Mouse (Mus musculus) stomach, postnatal 0 days (tissue): ENCODE measurements around the gene Usp49. TPM values are rescaled to one million over a fixed set of nuclear protein-coding genes. Genes with fewer than 3 reads are reported as not detected.

ENCODE experiments used
- ATAC-seq: fragments of 200-750 bp; cut with Nextera tagmentation; 2 replicates; pipeline ENCODE4 v1.8.0; 2017; ENCODE audit not compliant: low FRiP score, low TSS enrichment
- DNase-seq: peaks from one replicate; pipeline ENCODE4 v3.0.0-alpha.2; 2016; ENCODE audit warnings: low spot score
- H3K27ac ChIP-seq: fragments of 300-500 bp; sonication (generic); replicated peaks from 2 replicates; pipeline ENCODE4 v1.5.1; 2014; ENCODE audit warnings: mild to moderate bottlenecking, control low read depth
- H3K27me3 ChIP-seq: fragments of 300-500 bp; sonication (generic); 2 replicates; pipeline ENCODE4 v1.6.1; 2014; ENCODE audit warnings: low read length; ENCODE audit not compliant: control insufficient read depth, insufficient read depth
- H3K36me3 ChIP-seq: fragments of 300-500 bp; sonication (generic); 2 replicates; pipeline ENCODE4 v1.6.1; 2014; ENCODE audit warnings: low read length, mixed read lengths; ENCODE audit not compliant: control insufficient read depth, insufficient read depth
- H3K4me1 ChIP-seq: fragments of 300-500 bp; sonication (generic); replicated peaks from 2 replicates; pipeline ENCODE4 v1.6.1; 2014; ENCODE audit warnings: antibody characterized with exemption; ENCODE audit not compliant: control insufficient read depth, insufficient read depth
- H3K4me2 ChIP-seq: fragments of 300-500 bp; sonication (generic); replicated peaks from 2 replicates; pipeline ENCODE4 v1.6.1; 2014; ENCODE audit warnings: low read depth, mild to moderate bottlenecking, control low read depth, moderate library complexity
- H3K4me3 ChIP-seq: fragments of 300-500 bp; sonication (generic); 2 replicates; pipeline ENCODE4 v1.5.1; 2014; ENCODE audit warnings: low read depth, low read length, control low read depth
- H3K9ac ChIP-seq: fragments of 300-500 bp; sonication (generic); 2 replicates; pipeline ENCODE4 v1.6.1; 2014; ENCODE audit warnings: mild to moderate bottlenecking, low read length, control low read depth, mixed read lengths
- H3K9me3 ChIP-seq: fragments of 300-500 bp; sonication (generic); 2 replicates; pipeline ENCODE4 v1.6.1; 2016; ENCODE audit warnings: low read length; ENCODE audit not compliant: control insufficient read depth
- CTCF ChIP-seq: IDR thresholded peaks from 2 replicates; pipeline ENCODE4 v1.5.1; 2016; ENCODE audit warnings: antibody characterized with exemption, low read depth, mild to moderate bottlenecking, moderate library complexity
- EP300 ChIP-seq: optimal IDR thresholded peaks from 2 replicates; pipeline ENCODE3; 2016; ENCODE audit warnings: antibody characterized with exemption
- WGBS: fragments of 180-500 bp; shearing (Covaris S2); extraction: QIAGEN DNeasy Blood & Tissue Kit; methylation state at CpG from one replicate; pipeline ENCODE4 v1.1.7; 2014; 5-methylcytosine and 5-hydroxymethylcytosine counted together
- polyA plus RNA-seq: library from polyadenylated mRNA; unstranded; fragments of >200 nt; fragmentation: Nextera tagmentation; extraction: Ambion mirVana; gene quantifications from 2 replicates; pipeline ENCODE4 v1.2.1, GENCODE M21; 2015

Usp49 gene
- polyA plus RNA-seq, 1 experiment from 2014 or later = 1.9 TPM

GRCm38 (mm10) chr17:47594183-47594968 lies 36.1 kb upstream of the Usp49 start:
- Histone ChIP-seq H3K9me3 (no peaks in the 10 kb centered on the region), H3K27me3 (no peaks in the 10 kb centered on the region), H3K36me3 (peaks cover 4% of the 10 kb centered on the region; the same call in 1 of the 2 replicates), H3K9ac (peak overlapping the region; percentile 83), H3K4me3 (peak overlapping the region; percentile 79), H3K4me1 (peaks cover 14% of the 10 kb centered on the region; the same call in 1 of the 2 replicates), H3K4me2 (peak overlapping the region; percentile 87), H3K27ac (peak overlapping the region; percentile 95)
- WGBS = under 1% methylated on average over 41 of the region's 43 CpGs
- ATAC-seq (no peak), DNase-seq (peak; percentile 41)
- TF ChIP-seq EP300 = no peak
- 0 out of 2 replicates have a peak, but pooled peaks have one; percentile 7 for TF ChIP-seq CTCF

GRCm38 (mm10) chr17:47594969-47595247 lies 35.6 kb upstream of the Usp49 start:
- H3K36me3 ChIP-seq = peaks cover 6% of the 10 kb centered on the region; the same call in 1 of the 2 replicates
- H3K27me3 ChIP-seq = no peaks in the 10 kb centered on the region
- H3K9ac ChIP-seq = peak overlapping the region; percentile 83
- peak overlapping the region; percentile 95 for H3K27ac ChIP-seq
- no peak for TF ChIP-seq EP300
- TF ChIP-seq CTCF = no peak
- H3K4me3 ChIP-seq = peak overlapping the region; percentile 79
- peaks cover 14% of the 10 kb centered on the region; the same call in 1 of the 2 replicates for H3K4me1 ChIP-seq
- WGBS = 0% methylated on average over 8 of the region's 9 CpGs
- ATAC-seq = no peak
- peak overlapping the region; percentile 87 for H3K4me2 ChIP-seq
- DNase-seq = no peak
- H3K9me3 ChIP-seq = no peaks in the 10 kb centered on the region

- TF ChIP-seq CTCF (no peak), EP300 (peak; percentile 74)
- peak overlapping the region; percentile 87 for H3K4me2 ChIP-seq
- H3K27ac ChIP-seq = peak overlapping the region; percentile 95
- H3K9me3 ChIP-seq = no peaks in the 10 kb centered on the region
- ATAC-seq (peak; percentile 50), DNase-seq (peak; percentile 61)
- WGBS = 2% methylated on average over 21 of the region's 21 CpGs
- H3K27me3 ChIP-seq = no peaks in the 10 kb centered on the region
- peaks cover 7% of the 10 kb centered on the region; the same call in 1 of the 2 replicates for H3K36me3 ChIP-seq
- peak overlapping the region; percentile 79 for H3K4me3 ChIP-seq
- peak overlapping the region; percentile 83 for H3K9ac ChIP-seq
- peaks cover 14% of the 10 kb centered on the region; the same call in 1 of the 2 replicates for H3K4me1 ChIP-seq
Measured at GRCm38 (mm10) chr17:47595248-47596161, 35.0 kb upstream of the Usp49 start.

- Histone ChIP-seq H3K4me2 (peak overlapping the region; percentile 87), H3K4me3 (peak overlapping the region; percentile 79), H3K36me3 (peaks cover 12% of the 10 kb centered on the region; the same call in 1 of the 2 replicates), H3K27me3 (no peaks in the 10 kb centered on the region), H3K27ac (peak overlapping the region; percentile 95), H3K9ac (peak overlapping the region; percentile 83), H3K4me1 (peaks cover 14% of the 10 kb centered on the region; the same call in 1 of the 2 replicates), H3K9me3 (no peaks in the 10 kb centered on the region)
- WGBS = 28% methylated on average over 6 of the region's 6 CpGs
- DNase-seq (no peak), ATAC-seq (no peak)
- TF ChIP-seq EP300 = no peak
- TF ChIP-seq CTCF = no peak
Measured at GRCm38 (mm10) chr17:47596162-47596838, 34.2 kb upstream of the Usp49 start.

- H3K27ac ChIP-seq = peak overlapping the region; percentile 95
- 29% methylated on average over 5 of the region's 5 CpGs for WGBS
- H3K4me2 ChIP-seq = peak overlapping the region; percentile 87
- peaks cover 14% of the 10 kb centered on the region; the same call in 1 of the 2 replicates for H3K4me1 ChIP-seq
- H3K4me3 ChIP-seq = peak overlapping the region; percentile 79
- peaks cover 17% of the 10 kb centered on the region for H3K36me3 ChIP-seq
- H3K27me3 ChIP-seq = no peaks in the 10 kb centered on the region
- H3K9ac ChIP-seq = peak overlapping the region; percentile 83
- no peak for DNase-seq
- TF ChIP-seq CTCF (no peak), EP300 (no peak)
- no peaks in the 10 kb centered on the region for H3K9me3 ChIP-seq
- ATAC-seq = no peak
Measured at GRCm38 (mm10) chr17:47596839-47597164, 33.7 kb upstream of the Usp49 start.
